Mouse (Mus musculus) intestine, postnatal 0 days (tissue): ENCODE results near the gene Pou2f1. TPM values are rescaled to one million over a fixed set of nuclear protein-coding genes. Genes with fewer than 3 reads are reported as not detected.

Experiments
- ATAC-seq: fragments of 200-750 bp; cut with Nextera tagmentation; 2 replicates; pipeline ENCODE4 v1.8.0; 2017; ENCODE audit warnings: mild to moderate bottlenecking, moderate TSS enrichment, moderate library complexity
- H3K27ac ChIP-seq: fragments of 300-500 bp; sonication (generic); 2 replicates; pipeline ENCODE4 v1.5.1; 2014; ENCODE audit warnings: mild to moderate bottlenecking, low read depth, low read length, moderate library complexity
- H3K27me3 ChIP-seq: fragments of 300-500 bp; sonication (generic); replicated peaks from 2 replicates; pipeline ENCODE4 v1.6.1; 2014; ENCODE audit warnings: low read length, mixed read lengths; ENCODE audit not compliant: control insufficient read depth, insufficient read depth
- H3K36me3 ChIP-seq: fragments of 300-500 bp; sonication (generic); 2 replicates; pipeline ENCODE4 v1.6.1; 2014; ENCODE audit warnings: mild to moderate bottlenecking, moderate library complexity; ENCODE audit not compliant: control insufficient read depth, insufficient read depth
- H3K4me1 ChIP-seq: fragments of 300-500 bp; sonication (generic); replicated peaks from 2 replicates; pipeline ENCODE4 v1.6.1; 2014; ENCODE audit warnings: antibody characterized with exemption, low read length, mixed read lengths; ENCODE audit not compliant: control insufficient read depth, insufficient read depth
- H3K4me2 ChIP-seq: fragments of 300-500 bp; sonication (generic); replicated peaks from 2 replicates; pipeline ENCODE4 v1.6.1; 2014; ENCODE audit warnings: low read depth, mild to moderate bottlenecking, moderate library complexity
- H3K4me3 ChIP-seq: fragments of 300-500 bp; sonication (generic); 2 replicates; pipeline ENCODE4 v1.5.1; 2014; ENCODE audit warnings: low read depth, low read length
- H3K9ac ChIP-seq: fragments of 300-500 bp; sonication (generic); 2 replicates; pipeline ENCODE4 v1.6.1; 2014; ENCODE audit warnings: mild to moderate bottlenecking, low read depth, low read length
- H3K9me3 ChIP-seq: fragments of 300-500 bp; sonication (generic); 2 replicates; pipeline ENCODE4 v1.6.1; 2016; ENCODE audit warnings: mixed run types; ENCODE audit not compliant: control insufficient read depth
- CTCF ChIP-seq: sonication (generic); IDR thresholded peaks from 2 replicates; pipeline ENCODE4 v1.5.1; 2016; ENCODE audit warnings: low read depth, mild to moderate bottlenecking, control low read depth, antibody characterized with exemption, moderate library complexity
- WGBS: fragments of 180-500 bp; shearing (Covaris S2); extraction: QIAGEN DNeasy Blood & Tissue Kit; methylation state at CpG from one replicate; pipeline ENCODE4 v1.1.7; 2014; 5-methylcytosine and 5-hydroxymethylcytosine counted together
- polyA plus RNA-seq: library from polyadenylated mRNA; unstranded; fragments of >200 nt; fragmentation: Nextera tagmentation; extraction: Ambion mirVana; gene quantifications from 2 replicates; pipeline ENCODE4 v1.2.1, GENCODE M21; 2015

The Pou2f1 gene
- polyA plus RNA-seq, 1 experiment from 2014 or later, result 6.1 TPM

GRCm38 (mm10) chr1:165925207-165925606 is 77.3 kb downstream of the Pou2f1 start:
- ATAC-seq, result no peak
- no peak overlapping the region for H3K27ac ChIP-seq
- no peak overlapping the region for H3K9ac ChIP-seq
- H3K36me3 ChIP-seq, result no peaks in the 10 kb centered on the region
- H3K9me3 ChIP-seq, result no peaks in the 10 kb centered on the region
- WGBS, result 82% methylated on average over 2 of the region's 2 CpGs
- no peaks in the 10 kb centered on the region for H3K4me1 ChIP-seq
- H3K27me3 ChIP-seq, result no peaks in the 10 kb centered on the region
- no peak overlapping the region for H3K4me2 ChIP-seq
- TF ChIP-seq CTCF, result no peak
- no peak overlapping the region for H3K4me3 ChIP-seq

DNA sequence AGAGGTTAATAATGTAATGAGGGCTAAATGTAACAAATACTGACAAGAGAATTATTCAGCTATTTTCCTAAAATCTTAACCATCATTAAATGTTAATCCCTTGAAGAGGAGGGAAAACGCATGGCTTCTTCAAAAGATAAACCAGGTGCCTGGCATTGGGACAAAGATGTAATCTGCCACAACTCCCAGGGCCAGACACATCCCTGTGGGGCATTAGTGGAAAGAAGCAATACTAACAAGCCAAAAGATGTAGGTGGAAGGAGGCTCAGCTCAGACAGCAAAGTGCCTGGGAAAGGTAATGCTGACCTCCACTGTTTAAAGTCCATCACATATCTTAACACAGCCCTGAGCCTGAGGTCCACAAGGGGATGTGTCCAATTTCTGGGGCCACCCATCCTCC is 80.0 kb downstream of the Pou2f1 start:
- no peaks in the 10 kb centered on the region for H3K36me3 ChIP-seq
- H3K27ac ChIP-seq, result no peak overlapping the region
- TF ChIP-seq CTCF, result no peak
- H3K4me3 ChIP-seq, result no peak overlapping the region
- no peak overlapping the region for H3K9ac ChIP-seq
- no peaks in the 10 kb centered on the region for H3K4me1 ChIP-seq
- WGBS, result 87% methylated on average over 1 of the region's 1 CpGs
- no peaks in the 10 kb centered on the region for H3K27me3 ChIP-seq
- no peaks in the 10 kb centered on the region for H3K9me3 ChIP-seq
- ATAC-seq, result no peak
- H3K4me2 ChIP-seq, result no peak overlapping the region

DNA sequence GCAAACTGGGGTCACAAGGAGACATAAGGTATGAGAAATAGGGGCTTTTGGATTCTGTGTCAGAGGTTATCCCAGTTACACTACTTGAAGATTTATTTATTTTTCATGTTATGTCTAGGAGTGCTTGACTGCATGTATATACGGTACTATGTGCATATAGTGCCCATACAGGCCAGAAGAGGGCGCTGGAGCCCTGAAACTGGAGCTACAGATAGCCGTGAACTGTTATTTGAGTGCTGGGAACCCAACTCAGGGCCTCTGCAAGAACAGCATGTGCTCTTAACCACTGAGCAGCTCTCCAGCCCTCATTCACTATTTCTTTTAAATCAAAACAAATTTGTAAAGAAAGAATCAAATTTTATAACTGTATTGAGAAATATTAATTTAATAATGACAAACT is 81.5 kb downstream of the Pou2f1 start:
- 77% methylated on average over 3 of the region's 3 CpGs for WGBS
- no peaks in the 10 kb centered on the region for H3K27me3 ChIP-seq
- no peaks in the 10 kb centered on the region for H3K9me3 ChIP-seq
- no peak for ATAC-seq
- no peak overlapping the region for H3K27ac ChIP-seq
- H3K4me1 ChIP-seq, result no peaks in the 10 kb centered on the region
- no peak overlapping the region for H3K9ac ChIP-seq
- H3K4me2 ChIP-seq, result no peak overlapping the region
- no peak overlapping the region for H3K4me3 ChIP-seq
- H3K36me3 ChIP-seq, result peaks cover 8% of the 10 kb centered on the region; the same call in 1 of the 2 replicates
- no peak for TF ChIP-seq CTCF

DNA sequence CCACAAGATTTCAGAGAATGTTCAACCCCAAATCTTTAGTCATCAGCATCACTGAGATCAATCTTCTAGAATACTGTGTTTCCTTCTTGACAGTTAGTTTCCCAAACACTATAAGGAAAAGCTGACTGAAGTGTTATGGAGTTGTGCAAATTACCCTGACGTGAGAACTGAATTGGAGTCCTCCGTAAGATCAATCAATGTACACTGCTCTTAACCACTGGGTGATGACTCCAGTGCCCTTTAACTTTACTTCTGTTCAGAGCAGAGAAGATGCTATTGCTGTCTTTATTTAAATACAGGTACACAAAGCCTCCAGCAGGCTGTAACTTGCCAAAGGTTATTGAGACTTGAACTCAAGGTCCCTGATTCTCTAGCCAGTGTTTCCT is 88.1 kb downstream of the Pou2f1 start:
- H3K4me1 ChIP-seq, result no peaks in the 10 kb centered on the region
- no peak overlapping the region for H3K4me2 ChIP-seq
- no peak for ATAC-seq
- TF ChIP-seq CTCF, result no peak
- WGBS, result 78% methylated on average over 2 of the region's 2 CpGs
- H3K9me3 ChIP-seq, result no peaks in the 10 kb centered on the region
- peaks cover 11% of the 10 kb centered on the region; the same call in 1 of the 2 replicates for H3K36me3 ChIP-seq
- no peak overlapping the region for H3K4me3 ChIP-seq
- no peak overlapping the region for H3K9ac ChIP-seq
- no peak overlapping the region for H3K27ac ChIP-seq
- H3K27me3 ChIP-seq, result no peaks in the 10 kb centered on the region

DNA sequence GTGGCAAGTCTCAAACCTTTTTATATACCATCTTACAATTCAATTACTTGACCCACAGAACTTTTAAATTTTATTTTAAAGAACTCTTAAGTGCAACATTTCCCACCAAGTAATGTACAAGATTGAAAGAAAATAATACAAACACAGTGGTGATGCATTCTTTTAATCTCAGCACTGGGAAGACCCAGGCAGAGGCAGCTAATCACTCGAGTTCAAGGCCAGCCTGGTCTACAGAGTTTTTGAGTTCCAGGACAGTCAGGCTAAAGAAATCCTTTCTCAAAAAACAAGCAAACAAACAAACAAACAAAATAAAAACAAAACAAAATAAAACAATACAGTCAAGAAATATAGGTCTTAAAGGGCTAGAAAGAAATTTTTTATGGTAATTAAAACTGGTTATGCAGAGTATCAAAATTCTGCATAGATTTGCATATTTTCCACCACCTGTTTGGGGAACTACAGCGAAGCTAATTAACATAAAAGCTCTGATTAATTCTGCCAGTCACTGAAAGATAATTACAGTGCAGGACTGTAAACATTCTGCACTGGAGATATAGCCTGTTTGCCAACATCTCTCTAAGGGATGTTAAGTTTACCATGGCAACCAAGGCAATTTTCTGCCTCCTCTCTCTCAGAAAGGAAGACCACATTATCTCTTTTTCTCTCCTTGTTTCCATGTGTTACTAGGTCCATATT is 88.6 kb downstream of the Pou2f1 start:
- Histone ChIP-seq H3K4me1 (no peaks in the 10 kb centered on the region), H3K27me3 (no peaks in the 10 kb centered on the region), H3K9me3 (no peaks in the 10 kb centered on the region), H3K27ac (no peak overlapping the region), H3K4me2 (no peak overlapping the region), H3K4me3 (no peak overlapping the region), H3K36me3 (peaks cover 11% of the 10 kb centered on the region; the same call in 1 of the 2 replicates), H3K9ac (no peak overlapping the region)
- no peak for ATAC-seq
- 84% methylated on average over 2 of the region's 2 CpGs for WGBS
- no peak for TF ChIP-seq CTCF

GRCm38 (mm10) chr1:165909471-165909870 is 93.0 kb downstream of the Pou2f1 start:
- H3K4me2 ChIP-seq, result no peak overlapping the region
- ATAC-seq, result no peak
- H3K27me3 ChIP-seq, result no peaks in the 10 kb centered on the region
- WGBS, result 93% methylated on average over 3 of the region's 3 CpGs
- TF ChIP-seq CTCF, result no peak
- no peaks in the 10 kb centered on the region for H3K9me3 ChIP-seq
- H3K36me3 ChIP-seq, result peaks cover 17% of the 10 kb centered on the region; the same call in 1 of the 2 replicates
- no peak overlapping the region for H3K4me3 ChIP-seq
- no peak overlapping the region for H3K9ac ChIP-seq
- no peaks in the 10 kb centered on the region for H3K4me1 ChIP-seq
- H3K27ac ChIP-seq, result no peak overlapping the region

GRCm38 (mm10) chr1:165908806-165909205 is 93.7 kb downstream of the Pou2f1 start:
- no peak overlapping the region for H3K27ac ChIP-seq

More at GRCm38 (mm10) chr1:165908806-165909205, 93.7 kb downstream of the Pou2f1 start:
- peaks cover 17% of the 10 kb centered on the region; the same call in 1 of the 2 replicates for H3K36me3 ChIP-seq
- 84% methylated on average over 3 of the region's 3 CpGs for WGBS
- H3K4me1 ChIP-seq, result no peaks in the 10 kb centered on the region
- H3K4me2 ChIP-seq, result no peak overlapping the region
- H3K9ac ChIP-seq, result no peak overlapping the region
- no peaks in the 10 kb centered on the region for H3K27me3 ChIP-seq
- no peak for ATAC-seq
- no peak overlapping the region for H3K4me3 ChIP-seq
- no peak for TF ChIP-seq CTCF
- H3K9me3 ChIP-seq, result no peaks in the 10 kb centered on the region
